Mouse (Mus musculus) intestine, embryonic 14.5 days (tissue): ENCODE data around the gene Cep112. TPM values are rescaled to one million over a fixed set of nuclear protein-coding genes. Genes with fewer than 3 reads are reported as not detected.

Experiments used
- ATAC-seq: fragments of 200-750 bp; cut with Nextera tagmentation; replicated peaks from 2 replicates; pipeline ENCODE4 v1.8.0; 2017; ENCODE audit warnings: low read depth, moderate number of reproducible peaks, moderate TSS enrichment, moderate library complexity; ENCODE audit not compliant: low FRiP score, low TSS enrichment
- DNase-seq: peaks from one replicate; pipeline ENCODE4 v3.0.0-alpha.2; 2018; ENCODE audit warnings: low spot score
- H3K27ac ChIP-seq: fragments of 300-500 bp; sonication (generic); 2 replicates; pipeline ENCODE4 v1.5.1; 2014; ENCODE audit warnings: low read depth, mild to moderate bottlenecking, control low read depth
- H3K27me3 ChIP-seq: fragments of 300-500 bp; sonication (generic); replicated peaks from 2 replicates; pipeline ENCODE4 v1.6.1; 2014; ENCODE audit warnings: low read length, control low read depth; ENCODE audit not compliant: control insufficient read depth, insufficient read depth
- H3K36me3 ChIP-seq: fragments of 300-500 bp; sonication (generic); 2 replicates; pipeline ENCODE4 v1.6.1; 2014; ENCODE audit warnings: low read length, control low read depth; ENCODE audit not compliant: control insufficient read depth, insufficient read depth
- H3K4me1 ChIP-seq: fragments of 300-500 bp; sonication (generic); replicated peaks from 2 replicates; pipeline ENCODE4 v1.6.1; 2014; ENCODE audit warnings: low read length, control low read depth, mixed read lengths; ENCODE audit not compliant: control insufficient read depth, insufficient read depth
- H3K4me2 ChIP-seq: fragments of 300-500 bp; sonication (generic); 2 replicates; pipeline ENCODE4 v1.6.1; 2014; ENCODE audit warnings: low read length
- H3K4me3 ChIP-seq: fragments of 300-500 bp; sonication (generic); 2 replicates; pipeline ENCODE4 v1.5.1; 2014; ENCODE audit warnings: low read depth, low read length, control low read depth, mixed read lengths
- H3K9ac ChIP-seq: fragments of 300-500 bp; sonication (generic); 2 replicates; pipeline ENCODE4 v1.6.1; 2014; ENCODE audit warnings: mild to moderate bottlenecking, low read length
- H3K9me3 ChIP-seq: fragments of 300-500 bp; sonication (generic); 2 replicates; pipeline ENCODE4 v1.6.1; 2016; ENCODE audit warnings: low read length, control low read depth; ENCODE audit not compliant: control insufficient read depth
- WGBS: fragments of 180-500 bp; shearing (Covaris S2); extraction: QIAGEN DNeasy Blood & Tissue Kit; methylation state at CpG from one replicate; pipeline ENCODE4 v1.1.7; 2014; 5-methylcytosine and 5-hydroxymethylcytosine counted together
- polyA plus RNA-seq: library from polyadenylated mRNA; unstranded; fragments of >200 nt; fragmentation: Nextera tagmentation; extraction: Ambion mirVana; gene quantifications from 2 replicates; pipeline ENCODE4 v1.2.1, GENCODE M21; 2014

The Cep112 gene
- polyA plus RNA-seq, 1 experiment from 2014 or later = 16.1 TPM

GRCm38 (mm10) chr11:108809626-108810025 is 384.6 kb downstream of the Cep112 start:
- no peak overlapping the region for H3K4me3 ChIP-seq
- no peak for ATAC-seq
- no peaks in the 10 kb centered on the region for H3K36me3 ChIP-seq
- no peak overlapping the region for H3K9ac ChIP-seq
- no peak for DNase-seq
- no peak overlapping the region for H3K4me2 ChIP-seq
- H3K27ac ChIP-seq = no peak overlapping the region
- H3K27me3 ChIP-seq = no peaks in the 10 kb centered on the region
- H3K4me1 ChIP-seq = no peaks in the 10 kb centered on the region
- no peaks in the 10 kb centered on the region for H3K9me3 ChIP-seq
- 84% methylated on average over 3 of the region's 3 CpGs for WGBS

GRCm38 (mm10) chr11:108821771-108822170 is 396.8 kb downstream of the Cep112 start:
- Histone ChIP-seq H3K4me2 (no peak overlapping the region), H3K36me3 (no peaks in the 10 kb centered on the region), H3K4me1 (no peaks in the 10 kb centered on the region), H3K27ac (no peak overlapping the region), H3K4me3 (no peak overlapping the region), H3K9ac (no peak overlapping the region), H3K27me3 (no peaks in the 10 kb centered on the region), H3K9me3 (0 out of 2 replicates have a peak, but pooled peaks cover 3% of the 10 kb centered on the region)
- ATAC-seq (no peak), DNase-seq (no peak)
- WGBS = 69% methylated on average over 4 of the region's 4 CpGs

- Histone ChIP-seq H3K27me3 (no peaks in the 10 kb centered on the region), H3K27ac (no peak overlapping the region), H3K9ac (no peak overlapping the region), H3K4me2 (no peak overlapping the region), H3K4me1 (no peaks in the 10 kb centered on the region), H3K36me3 (no peaks in the 10 kb centered on the region), H3K9me3 (0 out of 2 replicates have a peak, but pooled peaks cover 3% of the 10 kb centered on the region), H3K4me3 (no peak overlapping the region)
- DNase-seq = no peak
- ATAC-seq = no peak
- 76% methylated on average over 7 of the region's 7 CpGs for WGBS
Measured at GRCm38 (mm10) chr11:108822257-108822656, 397.3 kb downstream of the Cep112 start.

- Histone ChIP-seq H3K27me3 (no peaks in the 10 kb centered on the region), H3K4me1 (no peaks in the 10 kb centered on the region), H3K9me3 (0 out of 2 replicates have a peak, but pooled peaks cover 3% of the 10 kb centered on the region), H3K4me3 (no peak overlapping the region), H3K9ac (no peak overlapping the region), H3K27ac (no peak overlapping the region), H3K4me2 (no peak overlapping the region), H3K36me3 (no peaks in the 10 kb centered on the region)
- ATAC-seq = no peak
- DNase-seq = no peak
Measured at GRCm38 (mm10) chr11:108827321-108827720, 402.3 kb downstream of the Cep112 start.

GRCm38 (mm10) chr11:108828374-108829025 is 403.5 kb downstream of the Cep112 start:
- H3K9me3 ChIP-seq = 0 out of 2 replicates have a peak, but pooled peaks cover 3% of the 10 kb centered on the region
- WGBS = 68% methylated on average over 4 of the region's 4 CpGs
- no peak for DNase-seq
- H3K27ac ChIP-seq = no peak overlapping the region
- H3K4me3 ChIP-seq = no peak overlapping the region
- no peaks in the 10 kb centered on the region for H3K27me3 ChIP-seq
- H3K4me1 ChIP-seq = no peaks in the 10 kb centered on the region
- no peak for ATAC-seq
- no peak overlapping the region for H3K4me2 ChIP-seq
- H3K9ac ChIP-seq = no peak overlapping the region
- H3K36me3 ChIP-seq = no peaks in the 10 kb centered on the region

GRCm38 (mm10) chr11:108836706-108837105 is 411.7 kb downstream of the Cep112 start:
- no peaks in the 10 kb centered on the region for H3K4me1 ChIP-seq
- 93% methylated on average over 4 of the region's 4 CpGs for WGBS
- ATAC-seq (no peak), DNase-seq (no peak)
- no peaks in the 10 kb centered on the region for H3K27me3 ChIP-seq
- no peak overlapping the region for H3K9ac ChIP-seq
- H3K9me3 ChIP-seq = no peaks in the 10 kb centered on the region
- H3K4me2 ChIP-seq = no peak overlapping the region
- H3K27ac ChIP-seq = no peak overlapping the region
- no peaks in the 10 kb centered on the region for H3K36me3 ChIP-seq
- H3K4me3 ChIP-seq = no peak overlapping the region

- no peaks in the 10 kb centered on the region for H3K36me3 ChIP-seq
- H3K9me3 ChIP-seq = no peaks in the 10 kb centered on the region
- H3K4me2 ChIP-seq = no peak overlapping the region
- no peak overlapping the region for H3K4me3 ChIP-seq
- H3K4me1 ChIP-seq = no peaks in the 10 kb centered on the region
- no peak for DNase-seq
- H3K27ac ChIP-seq = no peak overlapping the region
- 80% methylated on average over 3 of the region's 3 CpGs for WGBS
- ATAC-seq = no peak
- no peaks in the 10 kb centered on the region for H3K27me3 ChIP-seq
- no peak overlapping the region for H3K9ac ChIP-seq
Measured at GRCm38 (mm10) chr11:108840195-108840594, 415.2 kb downstream of the Cep112 start.

- Histone ChIP-seq H3K9ac (no peak overlapping the region), H3K4me3 (no peak overlapping the region), H3K4me2 (no peak overlapping the region), H3K27ac (no peak overlapping the region), H3K36me3 (no peaks in the 10 kb centered on the region), H3K9me3 (no peaks in the 10 kb centered on the region), H3K4me1 (no peaks in the 10 kb centered on the region), H3K27me3 (no peaks in the 10 kb centered on the region)
- no peak for DNase-seq
- 53% methylated on average over 2 of the region's 2 CpGs for WGBS
- ATAC-seq = no peak
Measured at GRCm38 (mm10) chr11:108842765-108843164, 417.8 kb downstream of the Cep112 start.

GRCm38 (mm10) chr11:108845971-108846370 is 421.0 kb downstream of the Cep112 start:
- DNase-seq (no peak), ATAC-seq (no peak)
- no peaks in the 10 kb centered on the region for H3K4me1 ChIP-seq
- no peaks in the 10 kb centered on the region for H3K27me3 ChIP-seq
- H3K9me3 ChIP-seq = no peaks in the 10 kb centered on the region
- H3K4me2 ChIP-seq = no peak overlapping the region
- no peak overlapping the region for H3K27ac ChIP-seq
- H3K36me3 ChIP-seq = no peaks in the 10 kb centered on the region
- 52% methylated on average over 2 of the region's 2 CpGs for WGBS
- H3K9ac ChIP-seq = no peak overlapping the region
- no peak overlapping the region for H3K4me3 ChIP-seq
